Mouse (Mus musculus): ENCODE results near the gene Trim8. TPM values are rescaled to one million over a fixed set of nuclear protein-coding genes. Genes with fewer than 3 reads are reported as not detected.

The Trim8 gene
- total RNA-seq, 2 experiments from 2014 or later: 119 to 120 TPM

DNA sequence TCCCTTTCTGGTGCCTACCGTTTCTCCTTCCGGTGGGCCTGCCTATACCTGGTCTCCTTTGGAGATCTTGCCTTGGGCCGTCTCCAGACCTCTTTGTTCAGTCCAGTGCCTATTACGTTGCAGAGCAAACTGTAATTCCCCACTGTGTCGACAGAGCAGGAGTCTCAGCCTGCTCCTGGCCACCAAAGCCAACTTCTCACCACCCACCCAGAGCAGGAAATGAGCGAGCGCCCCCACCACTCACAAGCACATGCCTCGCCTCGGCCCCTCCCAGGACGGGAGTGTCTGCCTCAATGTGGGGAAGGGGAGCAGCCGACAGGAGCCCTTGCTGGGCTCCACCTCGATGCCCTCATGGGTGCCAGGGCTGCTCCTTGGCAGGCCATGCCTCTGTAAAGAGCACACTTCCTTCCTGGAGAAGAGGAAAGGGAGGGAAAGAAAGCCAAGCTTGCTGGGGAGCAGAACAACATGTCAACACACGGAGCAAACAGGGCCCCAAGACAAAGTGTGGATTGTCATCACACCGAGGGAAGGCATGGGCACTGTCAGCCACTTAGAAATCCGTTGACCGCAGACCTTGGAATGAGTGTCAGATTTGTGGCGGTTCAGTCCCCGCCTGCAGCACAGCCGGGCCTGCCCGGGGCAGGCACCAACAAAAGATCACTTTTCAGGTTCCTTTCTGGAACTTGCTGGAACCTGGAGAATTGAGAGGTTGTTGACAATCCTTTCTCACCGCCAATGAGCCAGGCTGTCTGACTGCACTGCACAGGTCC, 22.0 kb upstream of the Trim8 start:
- DNase-seq (ENCODE audit: low spot score in 2 of 2): no peak

DNA sequence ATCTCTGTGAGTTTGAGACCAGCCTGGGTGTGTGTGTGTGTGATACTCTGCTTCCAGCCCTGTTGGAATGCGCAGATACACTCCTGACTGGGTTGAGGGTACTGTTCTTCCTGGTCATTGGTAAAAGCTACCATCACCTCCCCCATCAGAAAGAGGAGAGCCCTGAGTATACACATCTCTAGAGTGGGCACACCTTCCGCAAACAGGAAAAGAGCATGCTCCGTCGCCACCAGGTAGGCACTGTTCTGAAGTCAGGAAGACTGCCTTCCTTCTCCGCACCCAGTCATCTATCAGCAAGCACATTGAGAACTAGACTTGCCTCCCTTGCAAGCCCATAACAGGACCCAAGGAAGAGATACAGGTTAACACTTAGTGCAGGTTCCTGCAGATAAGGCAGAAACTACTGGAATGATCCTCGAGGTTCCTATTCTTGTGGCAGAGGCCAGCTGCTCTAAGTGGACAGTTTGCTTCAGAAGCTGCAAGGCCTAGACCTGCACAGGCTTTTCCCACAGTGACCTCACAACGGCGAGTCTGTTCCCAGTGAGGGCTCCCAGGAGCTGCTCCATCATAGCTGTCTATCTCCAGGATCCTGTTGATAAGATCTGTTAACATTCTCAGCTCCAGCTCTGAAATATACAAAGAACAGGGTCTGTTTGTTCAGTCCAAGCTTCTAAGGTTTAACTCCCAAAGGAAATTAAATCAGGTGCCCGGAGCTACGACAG, 20.7 kb upstream of the Trim8 start:
- DNase-seq (ENCODE audit: low spot score in 2 of 2): no peak

DNA sequence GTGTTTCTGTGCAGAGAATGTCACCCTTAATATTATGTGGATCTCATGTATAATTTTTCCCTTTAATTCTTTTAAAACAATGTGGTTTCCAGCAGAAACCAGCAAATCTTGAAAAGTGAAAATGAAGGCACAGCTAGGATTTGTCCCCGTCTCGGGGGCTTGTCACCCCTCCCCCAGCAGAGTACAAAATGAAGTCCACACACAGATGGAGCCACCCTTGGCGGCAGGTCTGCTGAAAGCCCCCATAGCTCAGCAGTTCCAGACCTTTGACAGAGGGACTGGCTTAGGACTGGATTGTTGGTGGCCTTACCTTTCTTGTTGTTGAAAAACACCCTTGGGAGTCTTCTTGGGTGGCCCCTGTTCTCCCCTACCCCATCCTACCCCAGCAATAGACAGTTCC, 20.1 kb upstream of the Trim8 start:
- no peak for DNase-seq (ENCODE audit: low spot score in 2 of 2)

DNA sequence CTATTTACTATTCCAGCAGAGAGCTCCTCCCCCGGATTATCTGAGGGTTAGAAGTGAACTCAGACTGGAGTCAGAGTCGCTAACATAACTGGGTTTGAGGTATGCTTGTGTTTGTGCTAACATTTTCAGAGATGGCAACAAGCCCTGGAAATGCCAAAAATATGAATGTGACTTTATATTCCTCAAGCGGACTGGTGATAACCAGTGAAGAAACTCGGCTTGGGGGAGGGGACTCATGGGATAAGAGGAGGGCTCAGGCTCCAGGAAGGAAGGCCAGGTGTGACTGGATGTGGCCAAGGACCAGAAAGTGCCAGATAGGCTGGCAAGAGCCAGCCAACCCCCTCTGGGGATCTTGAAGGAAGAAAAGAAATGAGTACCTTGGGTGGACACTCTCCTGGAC, 19.7 kb upstream of the Trim8 start:
- no peak for DNase-seq (ENCODE audit: low spot score in 2 of 2)

DNA sequence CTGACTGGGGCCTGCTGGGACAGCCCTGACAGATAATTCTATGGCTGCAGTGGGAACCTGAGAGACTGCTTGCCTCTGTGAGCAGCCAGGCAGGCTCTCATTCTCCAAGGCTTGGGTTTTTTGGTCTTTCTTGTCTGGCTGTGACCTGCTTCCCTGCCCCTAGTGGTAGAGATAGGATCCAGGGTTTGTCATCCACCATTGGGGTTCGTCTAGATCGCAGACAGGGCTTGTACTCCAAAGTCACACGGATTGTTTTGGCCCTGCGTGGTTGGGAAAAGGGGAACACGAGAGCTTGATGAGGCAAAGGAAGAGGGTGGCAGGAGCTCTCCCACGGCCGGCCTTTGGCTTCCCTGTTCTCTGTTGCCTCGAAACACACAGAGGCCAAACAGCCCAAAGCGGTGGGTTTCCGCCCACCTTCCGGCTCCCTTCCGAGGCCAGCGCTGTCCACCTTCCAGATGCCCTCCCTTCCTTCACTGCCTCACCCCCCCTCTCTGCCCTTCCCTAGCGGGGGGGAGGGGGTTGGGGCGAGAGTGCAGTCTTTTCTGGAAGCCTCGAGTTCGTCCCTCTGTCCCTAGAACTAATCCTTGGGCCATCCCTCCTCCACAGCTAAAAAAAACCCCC, 18.5 kb upstream of the Trim8 start:
- no peak for DNase-seq (ENCODE audit: low spot score in 2 of 2)

DNA sequence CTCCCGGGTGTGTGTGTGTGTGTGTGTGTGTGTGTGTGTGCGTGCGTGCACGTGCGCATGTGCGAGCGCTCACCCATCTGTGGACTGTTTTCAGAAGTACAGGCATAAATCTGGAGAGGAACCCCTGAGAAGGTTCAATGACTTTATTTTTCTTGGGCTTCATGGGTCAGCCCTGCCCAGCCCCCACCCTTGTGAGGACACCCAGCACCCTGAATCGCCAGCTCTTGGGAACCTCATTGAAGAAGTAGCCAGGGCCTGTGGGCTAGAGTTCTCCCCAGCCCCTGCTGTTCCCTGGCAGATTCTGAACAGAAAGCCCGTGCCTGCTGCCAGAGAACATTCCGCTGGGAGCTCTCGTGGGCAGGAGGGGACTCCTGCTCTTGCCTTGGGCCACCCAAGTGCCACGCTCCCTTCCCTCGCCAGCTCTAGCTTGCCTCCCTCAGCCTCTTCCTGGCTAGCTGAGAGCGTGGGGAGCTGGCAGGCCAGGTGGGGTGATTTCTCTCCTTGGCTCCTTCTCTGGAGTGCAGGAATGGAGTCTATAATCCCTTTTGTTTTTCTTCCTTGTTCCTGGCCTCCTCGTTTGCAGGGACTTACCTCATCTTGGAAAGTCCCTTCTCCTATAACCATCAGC, 17.7 kb upstream of the Trim8 start:
- peak in 1 of 2 experiments; percentile 52 for DNase-seq (ENCODE audit: low spot score in 2 of 2)

DNA sequence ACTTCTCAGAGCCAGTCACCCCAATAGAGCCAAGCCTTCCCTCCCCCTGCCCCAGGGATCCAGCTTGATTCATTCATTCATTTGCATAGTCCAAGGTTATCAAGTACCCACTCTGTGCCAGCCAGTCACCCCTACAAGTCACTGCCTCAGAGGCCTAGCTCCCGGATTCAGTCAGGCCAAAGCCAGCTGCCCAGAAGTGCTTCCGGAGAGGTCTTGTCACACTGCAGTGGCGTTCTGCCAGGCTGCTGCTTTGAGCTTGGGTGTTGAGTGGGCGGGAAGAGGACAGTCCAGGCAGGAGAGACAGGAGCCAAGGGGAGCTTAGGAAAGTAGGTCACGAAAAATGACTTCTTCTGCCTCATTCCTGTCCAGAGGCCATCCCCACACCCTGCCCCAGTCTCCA, 17.0 kb upstream of the Trim8 start:
- peak; percentile 53 to 57 for DNase-seq (ENCODE audit: low spot score in 2 of 2)

DNA sequence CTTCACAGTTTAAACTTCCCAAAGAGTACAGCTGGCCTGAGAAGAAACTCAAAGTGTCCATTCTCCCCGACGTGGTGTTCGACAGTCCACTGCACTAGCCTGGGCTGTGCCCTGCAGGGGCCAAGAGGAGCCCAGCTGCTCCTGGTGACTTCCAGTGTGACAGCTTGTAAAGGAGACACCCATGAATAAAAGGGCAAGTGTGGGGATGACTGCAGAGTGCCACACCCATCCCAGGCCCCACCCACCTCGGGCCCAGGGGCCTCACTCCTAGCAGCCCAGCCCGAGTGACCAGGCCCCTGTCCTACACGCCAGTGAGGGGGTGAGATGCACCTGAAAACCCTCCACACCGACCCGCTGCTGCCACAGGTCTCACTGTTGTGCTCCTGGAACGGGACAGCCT, 15.7 kb upstream of the Trim8 start:
- no peak for DNase-seq (ENCODE audit: low spot score in 2 of 2)

DNA sequence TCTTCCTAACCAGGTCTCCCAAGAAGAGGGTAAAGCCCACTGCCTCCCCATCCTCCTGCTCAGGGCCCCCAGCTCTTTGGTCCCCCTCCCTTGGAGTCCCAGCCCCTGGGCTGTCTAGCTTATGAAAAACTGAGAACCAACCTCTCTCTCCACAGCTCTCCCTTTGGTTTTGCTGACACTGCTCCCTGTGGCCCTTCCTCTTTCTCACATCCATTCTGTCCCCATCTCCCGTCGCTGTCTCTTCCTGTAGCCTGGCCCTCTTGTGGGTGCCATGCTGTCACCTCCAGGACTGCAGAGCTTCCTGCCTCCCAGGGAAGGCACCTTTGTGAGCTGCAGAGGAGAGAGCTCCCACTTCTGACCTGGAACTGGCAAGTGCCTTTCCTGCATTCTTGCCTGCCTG, 14.8 kb upstream of the Trim8 start:
- no peak for DNase-seq (ENCODE audit: low spot score in 2 of 2)

DNA sequence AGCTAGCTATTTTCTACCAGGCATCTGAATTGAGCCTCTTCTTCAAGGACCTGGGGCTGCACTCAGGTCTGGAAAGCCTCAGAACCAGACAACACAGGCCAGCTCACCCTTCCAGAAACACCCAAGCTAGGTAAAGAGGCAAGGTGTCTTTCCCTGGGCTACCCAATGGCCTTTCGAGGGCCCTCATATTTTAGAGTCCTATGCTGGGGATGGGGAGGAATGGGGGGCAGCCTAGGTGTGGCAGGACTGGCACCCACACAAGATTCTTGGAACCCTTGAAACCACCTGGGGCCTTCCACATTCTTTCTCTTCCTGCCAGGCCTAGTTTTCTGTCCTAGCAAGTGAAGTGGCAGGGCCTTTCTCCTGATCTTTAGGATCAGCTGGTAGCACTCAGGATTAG, 12.1 kb upstream of the Trim8 start:
- DNase-seq (ENCODE audit: low spot score in 2 of 2): no peak

DNA sequence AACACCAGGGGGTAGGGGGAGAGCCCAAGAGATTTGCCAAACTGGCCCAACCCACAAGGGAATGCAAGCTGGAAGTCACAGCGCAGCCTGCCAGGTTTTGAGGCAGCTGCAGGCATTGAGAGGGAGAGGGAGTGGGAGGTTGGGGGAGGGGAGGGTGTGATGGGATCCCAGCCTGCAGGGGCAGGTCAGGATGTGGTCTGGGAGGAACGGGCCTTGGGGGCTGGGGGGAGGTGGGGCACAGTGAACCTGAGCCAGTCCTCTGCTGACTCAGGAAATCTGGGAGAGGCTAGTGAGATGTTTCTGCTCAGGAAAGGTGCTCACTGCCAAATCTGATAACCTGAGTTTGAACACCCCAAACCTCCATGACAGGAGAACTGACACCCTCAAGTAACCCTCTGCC, 10.9 kb upstream of the Trim8 start:
- DNase-seq (ENCODE audit: low spot score in 2 of 2): no peak

DNA sequence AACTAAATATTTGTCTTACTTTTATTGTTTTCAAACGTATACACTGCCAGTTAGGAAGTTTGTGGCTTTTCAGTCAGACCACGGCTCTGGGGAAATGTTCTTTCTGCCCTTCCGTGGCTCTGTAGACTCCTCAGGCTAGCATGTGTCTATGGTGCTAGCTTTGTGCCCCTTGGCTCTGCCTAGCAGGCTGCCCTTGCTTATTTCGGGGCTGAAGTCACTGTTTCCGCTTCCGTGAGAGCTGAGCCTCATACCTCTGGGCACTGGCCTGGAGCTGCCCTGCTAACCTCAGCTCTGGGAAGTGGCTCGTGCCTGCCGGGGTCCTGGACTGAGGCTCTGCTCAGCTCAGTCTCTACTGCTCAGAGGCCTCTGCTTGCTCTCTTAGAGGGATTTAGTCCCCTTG, 6.4 kb upstream of the Trim8 start:
- DNase-seq (ENCODE audit: low spot score in 2 of 2): no peak

DNA sequence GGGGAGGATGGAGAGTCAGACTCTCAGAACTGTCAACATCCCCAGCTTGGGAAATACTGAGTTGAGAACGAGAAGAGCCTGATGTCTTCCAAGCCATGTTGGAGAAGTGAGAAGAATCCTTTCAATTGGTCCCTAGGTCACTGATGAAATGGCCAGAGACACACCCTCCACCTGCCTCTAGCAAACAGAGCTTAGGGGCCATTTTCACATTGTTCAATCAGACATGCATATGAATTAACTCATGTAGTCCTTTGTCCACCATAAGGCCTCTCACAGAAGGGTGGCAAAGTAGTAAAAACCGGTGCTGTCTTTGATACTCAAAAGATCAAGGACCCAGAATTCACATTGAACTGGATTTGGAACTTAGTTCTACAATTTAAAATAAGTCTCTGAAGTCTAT, 4.3 kb upstream of the Trim8 start:
- DNase-seq (ENCODE audit: low spot score in 2 of 2): no peak

DNA sequence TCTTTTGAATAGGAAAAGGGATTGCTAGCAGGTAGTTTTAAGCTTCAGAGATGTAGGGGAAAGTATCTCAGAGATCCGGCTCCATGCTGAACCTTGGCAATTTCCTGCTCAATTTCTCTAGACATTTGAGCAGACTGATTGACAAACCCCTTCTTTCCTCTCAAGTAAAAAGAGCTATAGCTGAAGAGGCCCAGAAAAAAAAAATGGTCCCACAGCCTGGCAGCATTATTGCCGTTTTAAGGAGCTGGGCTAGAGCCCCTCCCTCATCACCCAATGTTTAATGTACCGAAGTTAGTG, 2.0 kb upstream of the Trim8 start:
- no peak for DNase-seq (ENCODE audit: low spot score in 2 of 2)

DNA sequence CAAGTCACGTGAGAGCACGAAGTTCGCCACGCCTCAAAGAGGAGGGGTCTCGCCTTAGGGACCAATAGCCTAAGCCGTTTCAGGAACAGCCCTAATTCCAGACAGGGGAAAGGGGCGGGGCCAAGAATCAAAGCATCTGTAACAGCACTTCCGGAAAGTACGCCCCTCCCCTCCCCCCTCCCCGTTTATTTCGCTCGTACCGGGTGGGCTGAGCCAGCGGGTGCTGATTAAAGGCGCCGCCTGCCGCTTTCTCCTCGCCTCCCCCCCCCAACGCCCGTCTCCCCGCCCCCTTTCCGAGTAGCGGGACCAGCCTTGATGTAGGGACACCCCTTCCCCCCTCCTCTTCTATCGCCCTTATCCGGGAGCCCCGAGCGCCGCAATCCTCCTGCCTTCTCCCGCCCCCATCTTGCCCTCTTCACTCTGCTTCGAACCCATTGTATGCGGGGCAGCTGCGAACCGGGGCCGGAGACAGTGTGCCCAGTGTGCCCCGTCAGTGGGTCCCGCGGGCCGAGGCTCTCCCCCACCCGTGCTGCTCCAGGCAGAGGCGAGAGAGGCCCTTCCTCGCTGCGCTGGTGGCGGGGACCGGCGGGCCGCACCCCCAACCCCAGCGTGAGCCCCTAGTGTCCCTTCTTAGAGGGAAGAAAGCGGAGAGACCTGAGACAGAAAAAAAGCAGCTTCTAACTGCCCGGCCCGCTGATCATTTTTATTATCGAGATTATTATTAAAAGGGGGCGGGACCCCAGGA, 1.5 kb upstream of the Trim8 start:
- DNase-seq (ENCODE audit: low spot score in 2 of 2): peak; percentile 91 to 94

DNA sequence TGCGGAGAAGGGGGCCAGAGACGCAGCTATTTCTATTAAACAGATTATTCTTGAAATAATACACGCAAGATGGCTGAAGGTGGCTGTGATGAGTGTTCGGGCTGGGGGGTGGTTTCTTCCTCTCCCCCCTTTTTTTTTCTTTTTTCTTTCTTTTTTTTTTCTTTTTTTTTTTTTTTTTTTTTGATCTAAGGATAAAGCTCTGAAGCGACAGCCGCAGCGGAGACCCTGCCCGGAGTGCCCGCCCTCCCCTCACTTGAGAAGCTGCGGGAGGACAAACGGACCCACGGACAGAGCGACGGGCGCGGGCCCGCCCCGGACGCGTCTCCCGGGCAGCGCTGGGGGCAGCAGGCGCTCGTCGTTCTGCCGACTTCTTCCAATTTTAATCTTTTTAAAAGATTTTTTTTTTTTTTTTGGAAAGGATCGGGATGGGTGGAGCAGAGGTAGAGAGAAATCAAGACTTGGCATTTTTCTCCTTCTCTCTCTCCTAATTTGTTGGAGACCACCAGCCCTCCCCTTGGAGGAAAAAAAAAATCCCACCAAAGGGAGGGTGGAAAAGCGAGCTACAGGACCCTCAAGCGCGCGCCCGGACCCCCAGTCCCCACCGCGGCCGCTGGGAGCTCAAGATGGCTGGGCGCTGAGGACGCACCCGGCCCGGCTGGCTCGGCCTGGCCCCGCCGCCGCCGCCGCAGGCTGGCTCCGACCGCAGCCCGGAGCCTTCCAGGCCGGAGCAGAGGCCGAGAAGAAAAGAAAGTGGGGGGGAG, 741 bp upstream of the Trim8 start:
- DNase-seq (ENCODE audit: low spot score in 2 of 2): peak; percentile 41 to 53

DNA sequence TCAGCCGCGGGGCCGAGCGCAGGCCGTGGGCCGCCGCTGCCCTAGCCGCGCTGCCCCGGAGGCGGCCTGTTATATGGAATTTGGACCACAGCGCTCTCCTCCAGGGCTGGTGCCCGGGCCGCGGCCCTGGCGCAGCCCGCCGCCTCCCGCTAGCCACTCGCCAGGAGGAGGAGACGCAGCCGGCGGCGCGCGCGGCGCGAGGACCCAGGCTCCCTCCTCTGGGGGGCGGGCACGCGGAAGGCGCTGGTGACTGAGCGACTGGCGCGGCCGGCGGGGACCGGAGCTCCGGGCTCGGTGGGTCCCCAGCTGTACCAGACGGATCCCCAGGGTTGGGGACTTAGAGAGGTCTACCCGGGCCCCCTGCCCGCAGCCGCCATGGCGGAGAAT, 560 bp downstream of the Trim8 start:
- peak; percentile 76 to 84 for DNase-seq (ENCODE audit: low spot score in 2 of 2)

DNA sequence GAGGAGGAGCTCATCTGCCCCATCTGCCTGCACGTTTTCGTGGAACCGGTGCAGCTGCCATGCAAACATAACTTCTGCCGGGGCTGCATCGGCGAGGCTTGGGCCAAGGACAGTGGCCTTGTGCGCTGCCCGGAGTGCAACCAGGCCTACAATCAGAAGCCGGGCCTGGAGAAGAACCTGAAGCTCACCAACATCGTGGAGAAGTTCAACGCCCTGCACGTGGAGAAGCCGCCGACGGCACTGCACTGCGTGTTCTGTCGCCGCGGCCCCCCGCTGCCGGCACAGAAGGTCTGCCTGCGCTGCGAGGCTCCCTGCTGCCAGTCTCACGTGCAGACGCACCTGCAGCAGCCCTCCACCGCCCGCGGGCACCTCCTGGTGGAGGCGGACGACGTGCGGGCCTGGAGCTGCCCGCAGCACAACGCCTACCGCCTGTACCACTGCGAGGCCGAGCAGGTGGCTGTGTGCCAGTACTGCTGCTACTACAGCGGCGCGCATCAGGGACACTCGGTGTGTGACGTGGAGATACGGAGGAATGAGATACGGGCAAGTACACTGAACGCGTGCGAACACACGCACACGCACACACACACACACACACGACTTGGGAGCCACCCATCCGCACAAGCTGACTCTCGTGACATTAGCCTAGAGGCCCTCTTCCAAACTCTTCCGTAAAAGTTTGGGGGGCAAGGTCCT, 1.1 kb downstream of the Trim8 start:
- DNase-seq (ENCODE audit: low spot score in 2 of 2): peak; percentile 73 to 85

DNA sequence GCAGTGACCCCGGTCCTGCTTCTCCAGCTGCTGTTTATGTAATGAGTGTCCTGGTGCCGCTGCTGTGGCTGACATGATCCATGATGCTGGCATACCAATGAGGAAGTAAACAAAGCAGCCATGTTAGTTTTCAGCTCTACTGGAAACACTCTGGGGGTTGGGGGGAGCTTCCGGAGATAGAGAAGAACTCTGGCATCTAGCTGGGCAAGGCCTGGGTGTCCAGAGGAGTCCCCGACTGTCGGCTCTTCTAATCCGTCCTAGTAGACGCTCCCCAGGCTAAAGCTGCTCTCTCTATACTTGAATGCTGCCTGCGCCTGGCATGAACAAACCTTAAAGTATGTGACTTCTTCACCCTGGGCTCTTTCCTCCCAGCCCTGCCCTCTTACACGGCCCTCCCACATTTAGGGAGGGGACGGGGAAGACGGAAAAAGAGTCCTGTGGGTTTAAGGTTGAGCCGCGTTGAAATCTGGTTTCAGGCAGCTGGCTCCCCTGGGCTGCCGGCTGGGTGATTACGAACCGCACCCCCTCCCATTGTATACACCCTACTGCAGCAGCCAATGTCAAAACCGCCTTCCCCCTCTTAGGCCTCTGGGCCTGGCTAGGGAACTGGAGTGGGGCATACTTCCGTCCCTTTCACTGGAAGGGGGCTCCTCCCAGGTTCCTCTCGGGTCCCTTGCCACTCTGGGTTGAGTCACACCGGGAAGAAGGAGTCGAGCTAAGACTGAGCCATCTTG, 2.0 kb downstream of the Trim8 start:
- DNase-seq (ENCODE audit: low spot score in 2 of 2): no peak

Data from left cerebral cortex, adult 18-20 months (tissue).